Mouse (Mus musculus) gastrocnemius, adult 8-10 months (tissue): Measurements from ENCODE around the gene Pcsk2. TPM values are rescaled to one million over a fixed set of nuclear protein-coding genes. Genes with fewer than 3 reads are reported as not detected.

ENCODE experiments used
- DNase-seq, 2 experiments: peaks; one replicate each; pipeline ENCODE4 v3.0.0; 2022; ENCODE audit warnings: low spot score in 2 of 2
- total RNA-seq, 4 experiments: library from RNA; stranded (reverse); gene quantifications; 2 replicates each; pipeline ENCODE4 v1.2.4; 2022

Gene Pcsk2
- total RNA-seq, 4 experiments from 2014 or later = 0.05 to 0.07 TPM; not detected in 2

DNA sequence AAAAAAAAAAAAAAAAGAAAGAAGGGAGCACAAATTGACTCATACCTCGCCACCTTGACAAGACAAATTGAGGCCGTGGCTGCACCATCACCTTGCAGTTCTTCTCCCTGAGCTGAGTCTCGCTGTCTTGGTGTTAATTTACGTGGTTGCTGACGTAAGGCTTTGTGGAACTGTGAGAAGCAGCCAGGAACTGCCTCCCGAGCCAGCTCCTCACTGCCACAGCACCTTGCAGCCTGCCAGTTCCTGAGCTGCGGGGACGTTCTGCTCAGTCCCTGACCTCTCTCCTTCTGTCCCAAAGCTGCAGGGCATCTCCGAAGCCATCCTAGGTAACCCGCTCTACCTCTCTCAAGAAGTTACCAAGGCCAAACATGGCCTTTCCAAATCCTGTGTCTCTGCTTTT, 186.5 kb downstream of the Pcsk2 start:
- DNase-seq = no peak

DNA sequence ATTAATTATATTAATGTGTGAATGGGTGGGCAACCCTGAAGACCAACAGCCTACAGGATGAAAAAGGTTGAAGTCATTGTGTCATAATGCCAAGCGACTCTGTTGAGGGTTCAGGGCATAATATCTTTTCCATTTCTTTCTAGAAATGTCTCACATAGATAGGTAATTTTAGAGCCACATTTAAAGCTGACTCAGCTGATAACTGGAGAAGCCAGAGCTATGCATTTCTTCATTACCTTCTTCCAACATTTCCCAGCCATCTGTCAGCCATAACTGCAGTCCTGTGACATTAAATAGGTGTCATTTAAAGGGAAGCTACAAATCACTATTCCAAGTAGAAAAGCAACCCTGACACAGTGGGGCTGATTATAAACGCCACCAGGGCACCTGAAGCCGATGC, 189.5 kb downstream of the Pcsk2 start:
- no peak for DNase-seq

- DNase-seq = no peak
Observed at GRCm38 (mm10) chr2:143739475-143740226, 193.7 kb downstream of the Pcsk2 start.

GRCm38 (mm10) chr2:143742436-143742835, 196.5 kb downstream of the Pcsk2 start:
- no peak for DNase-seq

DNA sequence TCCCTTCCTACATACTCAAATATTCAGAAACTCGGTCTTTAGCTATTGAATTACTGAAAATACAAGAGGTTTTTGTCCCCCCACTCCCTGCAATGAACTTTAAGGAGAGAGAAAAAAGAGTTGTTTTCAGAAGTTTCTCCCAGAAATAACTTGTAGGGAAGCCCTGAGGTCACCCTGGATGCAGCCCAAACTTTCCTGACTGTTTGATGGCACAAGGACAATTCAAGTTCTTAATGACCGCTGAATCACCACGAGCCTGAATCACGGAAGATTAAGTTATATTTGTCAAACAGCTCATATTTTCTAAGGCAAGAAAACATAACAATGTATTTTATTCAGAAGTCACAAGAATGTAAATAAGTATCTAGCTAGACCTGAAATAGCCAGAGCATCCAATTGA, 197.1 kb downstream of the Pcsk2 start:
- DNase-seq = no peak

GRCm38 (mm10) chr2:143752051-143752788, 206.3 kb downstream of the Pcsk2 start:
- no peak for DNase-seq

DNA sequence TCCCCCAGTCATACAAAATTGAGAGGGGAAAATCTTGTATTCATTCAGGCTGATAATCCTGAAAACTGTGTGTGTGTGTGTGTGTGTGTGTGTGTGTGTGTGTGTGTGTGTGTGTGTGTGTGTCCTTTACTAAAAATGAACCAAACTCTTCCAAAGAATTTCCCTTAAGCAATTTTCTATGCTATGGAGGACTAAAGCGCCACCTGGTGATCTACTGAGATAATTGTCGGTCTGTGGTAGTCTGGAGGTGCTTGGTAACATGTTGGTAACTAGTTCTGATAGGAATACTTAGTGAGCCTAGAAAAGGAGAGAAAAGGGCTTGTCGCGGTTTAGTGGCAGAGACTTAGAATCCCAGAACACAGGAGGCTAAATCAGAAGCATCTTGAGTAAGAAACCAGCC, 230.5 kb downstream of the Pcsk2 start:
- DNase-seq = no peak

GRCm38 (mm10) chr2:143780310-143780709, 234.4 kb downstream of the Pcsk2 start:
- DNase-seq = no peak

DNA sequence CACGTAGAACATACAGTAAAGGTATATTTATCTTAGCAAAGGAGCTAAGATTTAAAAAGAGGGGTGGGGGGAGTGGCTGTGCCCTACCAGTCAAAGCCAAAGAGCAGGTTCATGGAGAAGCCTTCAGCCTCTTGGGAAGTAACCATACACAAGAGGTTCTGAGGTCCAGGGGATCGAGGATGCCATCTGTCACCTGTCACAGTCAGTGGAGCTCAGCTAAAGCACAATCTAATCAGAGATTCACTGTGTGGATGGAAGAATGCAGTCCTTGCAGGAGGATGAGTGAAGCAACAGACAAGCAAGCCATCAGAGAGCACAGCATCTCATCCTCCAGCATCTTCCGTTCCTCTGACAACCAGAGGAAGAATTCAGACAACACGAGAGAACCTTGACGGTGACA, 244.0 kb downstream of the Pcsk2 start:
- DNase-seq = no peak

- DNase-seq = no peak
Observed at GRCm38 (mm10) chr2:143795858-143796257, 249.9 kb downstream of the Pcsk2 start.

DNA sequence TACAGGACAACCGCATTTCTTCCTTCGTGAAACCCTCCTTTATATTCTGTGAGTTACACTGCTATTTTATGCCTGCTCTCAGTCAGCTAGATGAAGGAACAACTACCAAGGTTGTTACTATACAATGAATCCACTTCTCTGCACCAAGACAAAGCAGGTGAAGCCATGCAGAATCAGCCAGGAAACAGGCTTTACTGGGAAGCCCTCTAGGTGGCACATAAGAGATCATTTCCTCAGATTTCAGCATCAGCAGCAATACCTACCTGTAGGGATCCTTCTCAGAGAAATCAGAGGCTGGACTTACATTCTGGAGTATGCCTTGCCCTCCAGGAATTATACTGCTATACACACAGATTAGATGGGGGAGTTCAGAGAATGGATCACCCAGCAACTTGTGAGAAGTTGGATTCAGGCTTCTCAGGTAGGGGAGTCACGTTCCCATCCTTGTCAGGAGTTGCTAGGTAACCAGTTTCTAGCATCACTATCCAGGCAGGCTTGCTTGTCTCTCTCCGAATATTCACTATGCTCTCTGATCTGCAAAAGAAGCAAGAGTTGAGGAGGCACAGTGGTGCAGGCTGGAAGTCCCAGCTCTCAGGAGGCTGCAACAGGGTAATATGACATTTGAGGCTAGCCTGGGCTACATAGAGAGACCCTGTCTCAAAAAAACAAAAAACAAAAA, 250.5 kb downstream of the Pcsk2 start:
- no peak for DNase-seq

GRCm38 (mm10) chr2:143801097-143801496, 255.1 kb downstream of the Pcsk2 start:
- DNase-seq = no peak

DNA sequence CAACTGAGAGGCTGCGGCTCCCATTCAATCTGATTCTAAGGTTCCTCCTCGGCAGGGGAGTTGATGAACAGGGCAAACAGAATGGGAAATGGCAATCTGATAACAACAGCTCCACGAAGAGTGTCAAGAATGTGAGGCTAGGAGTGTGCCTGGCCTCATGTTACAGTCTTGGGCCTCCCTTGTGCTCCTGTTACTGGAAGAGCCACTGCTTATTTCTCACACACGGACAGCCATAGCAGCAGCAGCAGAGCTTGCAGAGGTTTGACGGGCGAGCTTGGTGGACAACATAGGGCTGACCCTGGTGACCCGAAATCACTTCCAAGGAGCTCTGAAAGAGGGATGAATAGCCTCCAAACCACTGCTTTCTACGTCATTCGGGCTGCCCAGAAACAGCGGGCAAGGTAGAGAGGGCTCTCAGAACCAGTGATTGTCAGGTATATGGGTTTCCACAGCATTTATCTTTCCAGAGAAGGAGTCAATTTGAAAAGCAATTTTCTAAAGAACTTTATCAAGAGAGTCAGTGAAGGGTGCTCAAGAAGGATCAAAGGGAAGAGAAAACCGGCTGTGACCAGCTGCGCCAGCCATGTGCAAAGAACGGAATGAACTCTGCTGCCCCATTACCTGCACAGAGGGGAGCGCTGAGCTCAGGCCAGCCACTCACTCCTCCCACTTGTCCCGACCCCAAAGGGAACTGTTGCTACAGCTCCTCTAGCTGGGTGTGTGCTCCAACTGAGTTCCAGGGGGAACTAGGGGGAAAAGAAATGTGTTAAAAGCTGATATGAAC, 260.4 kb downstream of the Pcsk2 start:
- no peak for DNase-seq

DNA sequence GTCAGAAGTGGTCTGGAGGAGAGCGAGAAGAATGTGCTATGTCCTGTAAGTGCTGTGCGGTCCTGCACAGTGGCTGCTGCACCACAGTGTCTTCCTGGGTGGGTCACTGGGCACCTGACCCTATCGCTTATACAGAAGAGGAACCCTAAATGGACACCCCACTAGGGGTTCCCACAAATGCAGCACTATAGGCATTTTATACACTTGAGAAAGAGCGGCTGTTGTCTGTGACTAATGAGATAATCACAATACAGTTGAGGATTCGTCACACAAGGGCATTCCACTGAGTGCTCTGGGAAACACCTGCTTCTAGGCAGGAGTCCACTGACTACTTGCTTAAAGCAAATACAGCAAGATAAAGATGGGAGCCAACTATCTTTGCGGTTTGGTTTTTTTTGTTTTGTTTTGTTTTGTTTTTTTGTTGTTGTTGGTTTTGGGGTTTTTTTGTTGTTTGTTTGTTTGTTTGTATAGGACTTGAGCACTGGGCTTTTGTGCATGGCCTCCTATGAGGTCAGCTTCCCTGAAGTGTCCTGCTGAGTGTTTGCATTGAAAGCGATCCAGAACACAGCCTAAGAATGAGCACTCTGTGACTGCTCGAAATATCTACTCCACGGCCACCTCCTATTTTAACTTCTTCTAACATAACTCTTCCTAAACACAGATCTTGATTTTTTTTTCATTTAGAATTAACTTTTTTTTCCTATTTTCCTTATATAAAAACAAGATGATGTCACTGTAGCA, 261.1 kb downstream of the Pcsk2 start:
- DNase-seq = no peak

- DNase-seq = no peak
Observed at GRCm38 (mm10) chr2:143808789-143809188, 262.8 kb downstream of the Pcsk2 start.

DNA sequence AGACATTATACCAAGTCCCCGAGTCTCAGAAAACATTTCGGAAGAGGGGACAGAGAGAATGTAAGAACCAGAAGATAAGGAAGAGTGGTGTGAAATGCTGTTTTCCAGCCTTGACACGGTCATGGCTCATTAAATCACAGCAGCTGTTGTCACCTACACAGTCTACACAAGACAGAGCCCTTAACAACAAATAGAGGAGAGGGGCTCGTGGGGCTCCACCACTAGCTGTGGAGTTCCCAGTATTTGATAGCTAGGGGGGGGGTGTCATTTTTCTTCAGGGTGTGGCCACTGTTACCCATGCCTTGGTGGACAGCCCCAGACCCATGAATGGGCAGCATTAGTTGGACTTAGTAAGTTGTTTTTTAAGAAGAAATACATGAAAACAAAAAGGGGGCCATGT, 266.3 kb downstream of the Pcsk2 start:
- DNase-seq = no peak

GRCm38 (mm10) chr2:143813461-143813860, 267.5 kb downstream of the Pcsk2 start:
- no peak for DNase-seq

DNA sequence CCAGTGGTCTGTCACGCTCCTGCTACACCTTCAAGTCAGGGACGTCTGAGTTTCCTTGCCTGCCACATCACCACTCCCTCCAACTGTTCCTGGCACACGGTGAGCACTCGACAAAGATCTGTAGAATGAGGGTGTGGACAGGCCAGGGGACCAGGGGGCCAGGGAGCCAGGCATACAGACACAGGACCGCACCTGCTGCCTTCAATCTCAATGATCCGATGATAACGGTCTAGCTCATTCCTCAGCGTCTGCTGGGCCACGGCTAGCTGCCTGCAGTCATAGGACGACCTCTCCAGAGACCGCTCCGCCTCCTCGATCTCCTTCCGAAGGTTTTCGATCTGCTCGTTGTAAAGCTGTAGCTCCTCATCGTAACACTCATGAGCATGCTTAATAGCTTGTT, 285.7 kb downstream of the Pcsk2 start:
- DNase-seq = no peak

GRCm38 (mm10) chr2:143832721-143833120, 286.8 kb downstream of the Pcsk2 start:
- DNase-seq = no peak

DNA sequence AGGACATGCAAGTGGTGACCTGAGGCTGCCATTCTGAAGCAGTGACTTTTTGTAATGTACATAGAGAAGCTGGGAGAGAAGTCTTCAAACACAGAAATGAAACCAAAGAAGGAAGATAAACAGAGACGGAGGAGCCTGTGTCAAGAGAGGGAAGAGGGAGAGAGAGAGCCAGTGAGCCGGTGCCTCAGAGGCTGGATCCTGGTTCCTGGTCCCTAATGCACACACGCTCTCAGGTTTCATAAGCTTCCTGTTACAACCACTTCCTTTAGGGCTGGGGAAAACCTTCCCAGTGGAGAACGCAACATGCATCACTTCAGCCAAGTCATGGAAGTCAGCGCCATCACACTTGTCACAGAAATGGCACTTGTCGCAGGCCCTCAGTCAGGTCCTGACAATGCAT, 288.1 kb downstream of the Pcsk2 start:
- DNase-seq = no peak

- no peak for DNase-seq
Observed at GRCm38 (mm10) chr2:143835820-143836219, 289.9 kb downstream of the Pcsk2 start.
